Mouse (Mus musculus) olfactory bulb, adult 2 months (tissue): Measurements from ENCODE around the gene Rnasek. TPM values are rescaled to one million over a fixed set of nuclear protein-coding genes. Genes with fewer than 3 reads are reported as not detected.

Experiments used
- H3K27ac ChIP-seq: fragments of 200-500 bp; 2 replicates; pipeline ENCODE4 v1.5.1; 2012; ENCODE audit warnings: low read depth, low read length; ENCODE audit not compliant: insufficient read depth
- H3K4me1 ChIP-seq: fragments of 200-500 bp; 2 replicates; pipeline ENCODE4 v1.6.1; 2012; ENCODE audit warnings: low read length; ENCODE audit not compliant: control insufficient read depth, insufficient read depth
- H3K4me3 ChIP-seq: fragments of 200-500 bp; 2 replicates; pipeline ENCODE4 v1.5.1; 2012; ENCODE audit warnings: mild to moderate bottlenecking, low read depth, low read length, moderate library complexity; ENCODE audit not compliant: insufficient read depth
- CTCF ChIP-seq: fragments of 200-500 bp; IDR thresholded peaks from 2 replicates; pipeline ENCODE4 v1.5.1; 2012; ENCODE audit warnings: low read depth, mild to moderate bottlenecking, low read length, moderate library complexity; ENCODE audit not compliant: insufficient read depth
- POLR2A ChIP-seq: fragments of 200-500 bp; IDR thresholded peaks from 2 replicates; pipeline ENCODE4 v1.6.1; 2012; ENCODE audit warnings: mild to moderate bottlenecking, low read depth, low read length, moderate library complexity; ENCODE audit not compliant: insufficient read depth
- WGBS: fragments of 180-500 bp; shearing (Covaris S2); methylation state at CpG from one replicate; pipeline ENCODE4 v1.1.7; 2018; 5-methylcytosine and 5-hydroxymethylcytosine counted together
- polyA plus RNA-seq: library from polyadenylated mRNA; stranded (reverse); fragments of >200 nt; gene quantifications from 2 replicates; pipeline ENCODE4 v1.2.4, GENCODE M21; 2012; ENCODE audit warnings: low replicate concordance; ENCODE audit not compliant: missing spikeins, insufficient read depth, insufficient read length

Gene Rnasek
- polyA plus RNA-seq, 1 experiment = not detected

GRCm38 (mm10) chr11:70201691-70202090 is 38.0 kb downstream of the Rnasek start:
- Histone ChIP-seq H3K4me3 (no peak overlapping the region), H3K27ac (no peak overlapping the region), H3K4me1 (no peaks in the 10 kb centered on the region)
- no peak for TF ChIP-seq POLR2A
- peak; percentile 59; the same call in 1 of the 2 replicates for TF ChIP-seq CTCF
- WGBS = 33% methylated on average over 5 of the region's 5 CpGs

- TF ChIP-seq POLR2A = no peak
- TF ChIP-seq CTCF = no peak
- 88% methylated on average over 5 of the region's 5 CpGs for WGBS
- Histone ChIP-seq H3K27ac (no peak overlapping the region), H3K4me3 (no peak overlapping the region), H3K4me1 (no peaks in the 10 kb centered on the region)
These were observed 39.5 kb downstream of the Rnasek start for GRCm38 (mm10) chr11:70200036-70200608.

- 86% methylated on average over 8 of the region's 8 CpGs for WGBS
- no peak overlapping the region for H3K4me3 ChIP-seq
- no peak overlapping the region for H3K27ac ChIP-seq
- H3K4me1 ChIP-seq = no peaks in the 10 kb centered on the region
- no peak for TF ChIP-seq CTCF
- TF ChIP-seq POLR2A = no peak
These were observed 40.5 kb downstream of the Rnasek start for GRCm38 (mm10) chr11:70199107-70199506.

GRCm38 (mm10) chr11:70198332-70198731 is 41.3 kb downstream of the Rnasek start:
- TF ChIP-seq POLR2A = no peak
- no peak for TF ChIP-seq CTCF
- WGBS = 88% methylated on average over 3 of the region's 3 CpGs
- no peaks in the 10 kb centered on the region for H3K4me1 ChIP-seq
- H3K27ac ChIP-seq = no peak overlapping the region
- no peak overlapping the region for H3K4me3 ChIP-seq

- Histone ChIP-seq H3K27ac (no peak overlapping the region), H3K4me1 (no peaks in the 10 kb centered on the region), H3K4me3 (no peak overlapping the region)
- 73% methylated on average over 11 of the region's 11 CpGs for WGBS
- TF ChIP-seq POLR2A = no peak
- TF ChIP-seq CTCF = no peak
These were observed 46.0 kb downstream of the Rnasek start for GRCm38 (mm10) chr11:70193354-70194285.

DNA sequence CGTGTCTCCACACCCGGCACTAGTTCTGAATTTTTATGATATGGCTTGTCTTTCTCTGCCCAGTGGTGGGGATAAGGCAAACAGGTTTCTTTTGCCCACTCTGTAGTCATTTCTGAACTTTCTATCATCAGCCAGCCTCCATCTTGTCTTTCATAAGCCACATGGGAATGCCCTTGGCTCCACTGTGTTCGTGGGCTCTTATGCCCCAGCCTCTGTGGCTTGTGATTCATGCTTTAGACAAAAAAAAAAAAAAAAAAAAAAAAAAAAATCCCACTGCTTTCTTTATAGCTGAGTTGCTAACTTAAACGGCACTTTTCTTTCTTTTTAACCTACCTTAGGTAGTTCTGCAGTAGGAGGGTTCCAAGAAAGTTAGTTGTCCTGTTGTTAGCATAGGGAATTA is 47.5 kb downstream of the Rnasek start:
- no peak overlapping the region for H3K27ac ChIP-seq
- H3K4me3 ChIP-seq = no peak overlapping the region
- H3K4me1 ChIP-seq = no peaks in the 10 kb centered on the region
- WGBS = 65% methylated on average over 4 of the region's 4 CpGs
- TF ChIP-seq POLR2A (no peak), CTCF (no peak)

DNA sequence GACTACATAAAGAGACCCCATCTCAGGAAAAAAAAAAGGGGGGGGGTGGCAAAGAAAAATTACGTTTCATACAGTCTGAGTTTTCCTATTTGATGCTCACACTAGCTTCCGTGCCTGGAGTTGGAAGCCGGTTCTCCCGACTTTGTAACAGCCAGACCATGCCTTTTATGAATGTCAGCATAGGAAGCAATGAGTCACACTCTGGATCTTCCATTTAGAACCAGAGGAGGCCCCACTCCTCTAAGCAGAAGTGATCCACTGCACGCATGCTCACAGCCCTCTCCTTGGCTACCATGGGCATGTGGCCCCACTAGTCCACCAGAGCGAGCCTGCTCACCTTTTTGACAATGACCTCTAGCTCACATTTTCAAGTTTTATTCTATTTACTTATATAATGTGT is 48.5 kb downstream of the Rnasek start:
- Histone ChIP-seq H3K4me3 (no peak overlapping the region), H3K27ac (no peak overlapping the region), H3K4me1 (no peaks in the 10 kb centered on the region)
- 73% methylated on average over 6 of the region's 6 CpGs for WGBS
- TF ChIP-seq CTCF (no peak), POLR2A (no peak)

DNA sequence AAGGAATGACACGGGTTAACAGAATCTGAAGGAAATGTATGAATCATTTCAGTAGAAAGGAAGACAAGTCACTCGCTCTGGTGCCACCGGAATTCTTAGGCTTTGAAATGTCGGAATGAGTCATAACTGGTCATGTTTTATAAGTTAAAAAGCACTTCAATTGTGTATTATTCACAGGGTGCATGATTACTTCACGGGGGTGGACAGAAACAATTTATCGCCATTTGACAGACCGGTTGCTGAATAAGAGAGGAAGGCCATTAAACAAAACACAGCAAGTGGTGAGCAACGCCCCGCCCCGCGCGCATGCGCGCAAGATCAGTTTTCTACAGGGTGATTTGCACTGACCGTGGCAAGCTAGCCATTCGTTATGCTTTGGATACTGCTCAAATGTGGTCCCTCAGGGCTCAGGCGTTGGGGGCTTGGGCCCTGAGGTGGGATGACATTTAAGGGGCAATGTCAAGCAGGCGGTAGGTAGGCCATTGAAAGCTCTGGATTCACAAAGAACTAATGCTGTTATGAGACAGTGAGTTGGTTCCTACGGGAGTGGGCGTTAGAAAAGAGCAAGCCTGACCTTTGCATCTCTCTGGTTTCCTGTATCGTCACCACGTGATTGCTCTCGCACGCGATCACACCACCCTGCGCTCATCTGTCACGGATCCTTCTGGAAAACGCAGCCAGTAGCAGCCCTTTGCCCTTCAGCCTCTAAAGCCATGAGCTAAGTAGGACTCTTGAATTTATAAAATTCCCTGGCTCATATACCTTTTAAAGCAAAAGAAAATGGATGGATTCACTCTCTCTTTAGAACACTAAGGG is 50.1 kb downstream of the Rnasek start:
- TF ChIP-seq CTCF (no peak), POLR2A (no peak)
- Histone ChIP-seq H3K4me3 (no peak overlapping the region), H3K4me1 (no peaks in the 10 kb centered on the region), H3K27ac (no peak overlapping the region)
- WGBS = 87% methylated on average over 28 of the region's 28 CpGs

Other genes with a start within 250 kb of the Rnasek start
- not detected in 2 replicates for gene Gabarap, start 248.7 kb downstream of the Rnasek start, polyA plus RNA-seq
- gene Phf23, start 244.1 kb downstream of the Rnasek start, polyA plus RNA-seq = not detected in 2 replicates
- not detected in 2 replicates for gene Dvl2, start 239.2 kb downstream of the Rnasek start, polyA plus RNA-seq
- gene Acadvl, start 224.4 kb downstream of the Rnasek start, polyA plus RNA-seq = not detected in 2 replicates
- 210 and 442 TPM in 2 replicates for gene Dlg4, start 222.9 kb downstream of the Rnasek start, polyA plus RNA-seq
- gene Asgr1, start 185.8 kb downstream of the Rnasek start, polyA plus RNA-seq = not detected in 2 replicates
- not detected in 2 replicates for gene Asgr2, start 147.2 kb downstream of the Rnasek start, polyA plus RNA-seq
- not detected in 2 replicates for gene Mgl2, start 109.5 kb downstream of the Rnasek start, polyA plus RNA-seq
- not detected in 2 replicates for gene Clec10a, start 83.6 kb downstream of the Rnasek start, polyA plus RNA-seq
- not detected in 2 replicates for gene Slc16a11, start 27.1 kb downstream of the Rnasek start, polyA plus RNA-seq
- not detected in 2 replicates for gene Slc16a13, start 18.8 kb downstream of the Rnasek start, polyA plus RNA-seq
- gene Bcl6b, start 10.0 kb downstream of the Rnasek start, polyA plus RNA-seq = not detected in 2 replicates
- gene 0610010K14Rik, start 1.9 kb downstream of the Rnasek start, polyA plus RNA-seq = not detected in 2 replicates
- gene Gm21988, start within 50 bp of the Rnasek start, polyA plus RNA-seq = not detected in 2 replicates
- gene Alox12, start 15.5 kb upstream of the Rnasek start, polyA plus RNA-seq = not detected in 2 replicates
- not detected in 2 replicates for gene Alox12e, start 82.8 kb upstream of the Rnasek start, polyA plus RNA-seq
- gene Alox15, start 112.2 kb upstream of the Rnasek start, polyA plus RNA-seq = not detected in 2 replicates
- gene Pelp1, start 170.2 kb upstream of the Rnasek start, polyA plus RNA-seq = not detected in 2 replicates
- gene Arrb2, start 192.8 kb upstream of the Rnasek start, polyA plus RNA-seq = not detected in 2 replicates
- gene Med11, start 212.1 kb upstream of the Rnasek start, polyA plus RNA-seq = not detected in 2 replicates
- gene Zmynd15, start 219.6 kb upstream of the Rnasek start, polyA plus RNA-seq = not detected in 2 replicates
- not detected in 2 replicates for gene Cxcl16, start 220.1 kb upstream of the Rnasek start, polyA plus RNA-seq